Mouse (Mus musculus) heart, postnatal 0 days (tissue): ENCODE data around the gene Ttc7b. TPM values are rescaled to one million over a fixed set of nuclear protein-coding genes. Genes with fewer than 3 reads are reported as not detected.

Source experiments
- ATAC-seq: fragments of 200-750 bp; cut with Nextera tagmentation; 2 replicates; pipeline ENCODE4 v1.8.0; 2017; ENCODE audit warnings: low read depth, moderate number of reproducible peaks, moderate library complexity; ENCODE audit not compliant: insufficient read depth
- DNase-seq: peaks from one replicate; pipeline ENCODE4 v3.0.0-alpha.2; 2016; ENCODE audit warnings: low spot score
- H3K27ac ChIP-seq: fragments of 300-500 bp; sonication (generic); 2 replicates; pipeline ENCODE4 v1.5.1; 2014; ENCODE audit warnings: low read depth, mild to moderate bottlenecking
- H3K27me3 ChIP-seq: fragments of 300-500 bp; sonication (generic); 2 replicates; pipeline ENCODE4 v1.6.1; 2014; ENCODE audit warnings: low read length, mixed read lengths; ENCODE audit not compliant: control insufficient read depth, insufficient read depth
- H3K36me3 ChIP-seq: fragments of 300-500 bp; sonication (generic); replicated peaks from 2 replicates; pipeline ENCODE4 v1.6.1; 2014; ENCODE audit warnings: low read length, mixed read lengths; ENCODE audit not compliant: control insufficient read depth, insufficient read depth
- H3K4me1 ChIP-seq: fragments of 300-500 bp; sonication (generic); 2 replicates; pipeline ENCODE4 v1.6.1; 2014; ENCODE audit warnings: antibody characterized with exemption; ENCODE audit not compliant: control insufficient read depth, insufficient read depth
- H3K4me2 ChIP-seq: fragments of 300-500 bp; sonication (generic); 2 replicates; pipeline ENCODE4 v1.6.1; 2014; ENCODE audit warnings: low read depth, mild to moderate bottlenecking, low read length, moderate library complexity
- H3K4me3 ChIP-seq: fragments of 300-500 bp; sonication (generic); 2 replicates; pipeline ENCODE4 v1.5.1; 2014; ENCODE audit warnings: low read depth, low read length
- H3K9ac ChIP-seq: fragments of 300-500 bp; sonication (generic); replicated peaks from 2 replicates; pipeline ENCODE4 v1.6.1; 2014; ENCODE audit warnings: low read depth, low read length, mixed read lengths
- H3K9me3 ChIP-seq: fragments of 300-500 bp; sonication (generic); replicated peaks from 2 replicates; pipeline ENCODE4 v1.6.1; 2016; ENCODE audit warnings: low read length; ENCODE audit not compliant: control insufficient read depth
- CTCF ChIP-seq: IDR thresholded peaks from 2 replicates; pipeline ENCODE4 v1.5.1; 2016; ENCODE audit warnings: antibody characterized with exemption, control low read depth, low read depth
- EP300 ChIP-seq: IDR thresholded peaks from 2 replicates; pipeline ENCODE4 v1.6.1; 2016; ENCODE audit warnings: antibody characterized with exemption, low read depth
- WGBS: fragments of 180-500 bp; shearing (Covaris S2); extraction: QIAGEN DNeasy Blood & Tissue Kit; methylation state at CpG from one replicate; pipeline ENCODE4 v1.1.7; 2014; 5-methylcytosine and 5-hydroxymethylcytosine counted together
- polyA plus RNA-seq: library from polyadenylated mRNA; unstranded; fragments of >200 nt; fragmentation: Nextera tagmentation; extraction: Ambion mirVana; gene quantifications from 2 replicates; pipeline ENCODE4 v1.2.1, GENCODE M21; 2015
- total RNA-seq: library from RNA; depleted of rRNA; stranded (reverse); fragments of >200 nt; gene quantifications from 2 replicates; pipeline ENCODE4 v1.2.3, GENCODE M21; 2014; ENCODE audit warnings: low replicate concordance

The Ttc7b gene
- total and polyA plus RNA-seq, 2 experiments from 2014 or later, result 6.7 to 29.4 TPM

DNA sequence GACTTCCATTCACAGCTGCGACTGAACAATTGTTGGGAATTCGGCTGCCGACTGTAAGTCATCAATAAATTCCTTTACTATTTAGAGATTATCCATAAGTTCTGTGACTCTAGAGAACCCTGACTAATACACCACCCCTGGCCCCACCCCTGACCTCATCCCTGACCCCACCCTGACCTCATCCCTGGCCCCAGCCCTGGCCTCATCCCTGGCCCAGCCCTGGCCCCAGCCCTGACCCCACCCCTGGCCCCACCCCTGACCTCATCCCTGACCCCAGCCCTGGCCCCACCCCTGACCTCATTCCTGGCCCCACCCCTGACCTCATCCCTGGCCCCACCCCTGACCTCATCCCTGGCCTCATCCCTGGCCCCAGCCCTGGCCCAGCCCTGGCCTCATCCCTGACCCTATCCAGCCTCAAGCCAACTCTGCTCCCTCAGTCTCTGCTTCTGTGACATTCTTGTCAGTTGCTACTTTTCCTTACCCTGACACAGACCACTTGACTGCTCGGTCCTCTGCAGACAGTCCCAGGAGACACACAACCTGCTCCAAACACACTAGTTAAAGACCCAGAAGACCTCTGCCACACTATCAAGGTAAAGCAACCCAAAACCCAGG, 55.4 kb downstream of the Ttc7b start:
- Histone ChIP-seq H3K4me3 (no peak overlapping the region), H3K4me1 (no peaks in the 10 kb centered on the region; the same call in 1 of the 2 replicates), H3K27ac (no peak overlapping the region), H3K9ac (no peak overlapping the region), H3K36me3 (peaks cover 10% of the 10 kb centered on the region), H3K9me3 (no peaks in the 10 kb centered on the region), H3K27me3 (no peaks in the 10 kb centered on the region), H3K4me2 (no peak overlapping the region)
- no peak for TF ChIP-seq EP300
- no peak for TF ChIP-seq CTCF
- WGBS, result 63% methylated on average over 1 of the region's 4 CpGs
- no peak for DNase-seq
- ATAC-seq, result no peak

DNA sequence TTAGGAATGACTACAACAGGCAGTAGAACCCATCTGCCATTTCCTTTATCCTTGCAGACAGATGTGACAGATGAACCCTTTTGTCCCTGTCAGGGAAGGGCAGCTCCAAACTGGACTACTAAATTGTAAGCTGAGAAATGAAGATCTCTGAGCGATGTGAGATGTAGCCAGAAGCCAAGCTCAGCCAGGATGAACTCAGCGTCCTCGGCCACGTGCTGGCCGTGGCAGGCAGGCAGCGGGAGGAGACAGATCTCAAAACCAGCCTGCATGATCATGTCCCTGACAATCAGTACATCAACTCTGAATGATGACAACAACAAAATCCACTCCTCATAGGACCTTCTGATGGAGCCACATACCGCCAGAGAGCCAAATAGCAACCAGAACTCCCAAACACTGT, 62.9 kb downstream of the Ttc7b start:
- Histone ChIP-seq H3K9ac (no peak overlapping the region; the same call in 1 of the 2 replicates), H3K27ac (no peak overlapping the region), H3K27me3 (no peaks in the 10 kb centered on the region), H3K36me3 (no peaks in the 10 kb centered on the region), H3K4me3 (no peak overlapping the region), H3K4me1 (no peaks in the 10 kb centered on the region), H3K4me2 (no peak overlapping the region), H3K9me3 (no peaks in the 10 kb centered on the region)
- DNase-seq (no peak), ATAC-seq (no peak)
- no peak for TF ChIP-seq EP300
- no peak for TF ChIP-seq CTCF
- WGBS, result 91% methylated on average over 7 of the region's 7 CpGs

DNA sequence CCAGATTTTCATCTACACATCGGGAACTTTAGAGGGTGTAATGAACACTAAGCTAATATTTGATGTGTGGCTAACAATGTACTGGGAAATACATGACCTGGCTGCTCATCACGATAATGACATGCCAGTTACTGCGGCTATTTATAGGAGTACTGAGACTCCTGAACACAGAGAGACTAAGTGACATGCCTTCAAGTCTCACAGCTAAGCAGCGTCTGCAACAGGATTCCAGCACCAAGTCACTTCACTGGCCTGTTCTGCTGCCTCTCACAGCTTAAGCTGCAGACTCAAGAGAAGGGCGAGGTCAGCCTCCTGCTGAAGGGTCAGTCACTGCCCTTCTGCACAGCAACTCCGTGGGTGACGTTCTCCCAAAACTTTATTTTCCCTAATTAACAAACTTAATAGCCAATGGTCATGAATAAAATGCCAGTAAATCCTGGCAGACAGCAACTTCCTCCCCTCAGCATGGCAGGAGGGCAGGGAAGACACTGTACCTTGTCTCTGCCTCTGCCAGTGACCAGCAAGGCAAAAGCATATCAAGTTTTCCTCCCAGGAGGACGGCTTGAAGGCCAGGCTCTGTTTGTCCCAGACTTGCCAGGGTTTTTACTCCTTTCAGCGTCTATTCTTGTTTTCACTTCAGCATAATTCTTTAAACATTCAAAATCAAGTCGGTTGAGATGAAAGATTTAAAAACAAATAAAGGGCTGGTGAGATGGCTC, 64.2 kb downstream of the Ttc7b start:
- no peak overlapping the region for H3K9ac ChIP-seq
- 48% methylated on average over 10 of the region's 10 CpGs for WGBS
- H3K27me3 ChIP-seq, result no peaks in the 10 kb centered on the region
- peak overlapping the region; percentile 90 for H3K27ac ChIP-seq
- peak; percentile 73 for ATAC-seq
- no peaks in the 10 kb centered on the region for H3K36me3 ChIP-seq
- H3K4me3 ChIP-seq, result no peak overlapping the region
- no peak for TF ChIP-seq CTCF
- no peak for TF ChIP-seq EP300
- peak overlapping the region; percentile 11; the same call in 1 of the 2 replicates for H3K4me2 ChIP-seq
- DNase-seq, result peak; percentile 62
- H3K4me1 ChIP-seq, result no peaks in the 10 kb centered on the region
- H3K9me3 ChIP-seq, result no peaks in the 10 kb centered on the region

DNA sequence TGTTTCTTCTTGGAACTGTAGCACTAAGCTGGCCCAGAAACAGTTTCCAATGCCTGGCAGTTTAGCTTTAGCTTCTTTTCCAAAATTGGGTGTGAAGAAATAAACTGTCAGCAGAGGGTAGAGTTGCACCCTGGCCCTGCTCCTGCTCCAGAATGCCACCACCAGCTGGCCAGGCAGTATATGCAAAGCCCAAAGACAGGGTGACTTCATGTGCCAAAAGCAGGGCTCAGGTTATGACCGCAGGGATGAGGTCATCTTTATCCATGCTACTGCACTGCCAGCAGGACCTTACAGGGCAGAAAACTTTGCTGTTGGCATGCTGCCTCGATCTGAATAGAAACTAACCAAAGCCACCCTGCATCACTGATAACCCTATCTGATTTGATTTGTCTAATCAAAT, 65.2 kb downstream of the Ttc7b start:
- Histone ChIP-seq H3K4me3 (no peak overlapping the region), H3K36me3 (no peaks in the 10 kb centered on the region), H3K4me2 (0 out of 2 replicates have a peak overlapping the region, but pooled peaks have one; percentile 11), H3K27ac (peak overlapping the region; percentile 90), H3K4me1 (no peaks in the 10 kb centered on the region), H3K27me3 (no peaks in the 10 kb centered on the region), H3K9me3 (no peaks in the 10 kb centered on the region), H3K9ac (no peak overlapping the region)
- ATAC-seq (peak; percentile 97), DNase-seq (peak; percentile 70)
- TF ChIP-seq EP300, result no peak
- peak; percentile 51 for TF ChIP-seq CTCF
- WGBS, result 16% methylated on average over 2 of the region's 2 CpGs

DNA sequence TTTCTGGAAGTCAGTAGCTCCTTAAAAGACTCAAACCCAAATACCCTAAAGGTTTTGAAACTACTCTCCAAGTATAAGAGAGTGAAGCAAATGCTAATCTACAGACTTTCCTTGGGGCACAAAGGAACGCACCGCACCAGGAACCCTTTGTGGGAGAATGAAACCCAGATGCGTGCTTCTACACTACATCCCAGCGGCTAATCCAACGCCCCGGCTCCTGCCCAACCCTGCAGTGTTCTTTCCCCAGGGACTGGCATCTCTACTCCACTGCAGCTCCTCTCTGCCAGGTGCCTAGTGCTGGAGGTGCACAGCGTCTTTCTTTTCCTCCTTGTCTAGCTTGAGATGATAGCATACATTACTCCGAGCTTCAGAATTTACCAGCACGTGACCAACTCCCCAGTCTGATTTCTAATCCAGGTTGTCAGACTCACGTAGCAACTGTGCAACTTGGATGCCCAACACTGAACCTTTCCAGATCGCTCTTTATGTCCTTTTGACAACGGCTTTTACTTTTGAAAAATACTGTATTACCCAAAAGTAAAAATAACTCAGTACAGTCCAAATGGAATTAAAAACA, 72.8 kb downstream of the Ttc7b start:
- Histone ChIP-seq H3K9me3 (no peaks in the 10 kb centered on the region), H3K4me3 (no peak overlapping the region), H3K4me2 (no peak overlapping the region), H3K27me3 (no peaks in the 10 kb centered on the region), H3K4me1 (peaks cover 40% of the 10 kb centered on the region), H3K27ac (peak overlapping the region; percentile 44), H3K36me3 (peaks cover 10% of the 10 kb centered on the region; the same call in 1 of the 2 replicates), H3K9ac (no peak overlapping the region)
- WGBS, result 74% methylated on average over 12 of the region's 12 CpGs
- TF ChIP-seq EP300, result no peak
- TF ChIP-seq CTCF, result no peak
- ATAC-seq (no peak), DNase-seq (no peak)
